Comparison of ENCODE assay signal across 10 mouse cellular contexts in the genomic region with DNA sequence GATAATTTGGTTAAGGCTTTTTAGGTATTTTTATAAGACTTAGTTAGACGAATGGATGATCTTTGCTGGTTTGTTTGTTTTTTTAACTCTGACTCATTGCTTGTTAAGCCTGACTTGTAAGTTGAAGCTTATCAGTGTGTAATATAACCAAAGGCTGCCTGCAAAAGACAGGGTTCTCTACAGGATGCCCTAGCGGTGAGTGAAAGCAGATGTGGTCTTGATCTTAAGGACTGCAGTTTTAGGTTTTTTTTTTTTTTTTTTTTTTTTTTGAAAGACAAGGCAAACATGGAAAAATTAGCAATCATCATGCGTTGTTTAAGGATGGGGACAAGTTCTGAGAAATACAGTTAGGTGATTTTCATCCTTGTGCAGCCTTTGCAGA. TPM values are rescaled to one million over a fixed set of nuclear protein-coding genes. Genes with fewer than 3 reads are reported as not detected.
DNase-seq lines count a peak whose midpoint lies in the region; ATAC-seq and TF ChIP-seq lines count a peak whose summit lies in the region.
"Had no signal": no experiment of that assay in that cellular context is flagged by ENCODE, and none has a peak within 500 bp of the region (broad histone marks: within the 10 kb centered on the region; RNA-seq: fewer than 3 reads in every experiment).

No protein-coding gene starts in this region.

- H3K27me3 ChIP-seq in kidney, embryonic 15.5 days: no peaks in the 10 kb centered on the region
- no peaks in the 10 kb centered on the region for H3K27me3 ChIP-seq in embryonic facial prominence, embryonic 10.5 days (replicated peaks; ENCODE audit: low read depth, poor library complexity, severe bottlenecking)
- no peaks in the 10 kb centered on the region for H3K27me3 ChIP-seq in midbrain, embryonic 14.5 days (ENCODE audit: control insufficient read depth, insufficient read depth, low read length)

- no peak for ATAC-seq in kidney, embryonic 15.5 days (replicated peaks; ENCODE audit: low FRiP score)
- ATAC-seq in midbrain, embryonic 14.5 days (ENCODE audit: low FRiP score, low TSS enrichment): no peak

- WGBS in kidney, embryonic 15.5 days: 47% methylated on average over 3 of the region's 3 CpGs
- WGBS in embryonic facial prominence, embryonic 10.5 days: 39% methylated on average over 3 of the region's 3 CpGs
- 81% methylated on average over 3 of the region's 3 CpGs for WGBS in midbrain, embryonic 14.5 days

- peak overlapping the region; percentile 68 for H3K4me2 ChIP-seq in kidney, embryonic 15.5 days
- H3K4me2 ChIP-seq in midbrain, embryonic 14.5 days (ENCODE audit: low read length): peak overlapping the region; percentile 79

- H3K27ac ChIP-seq in kidney, embryonic 15.5 days: no peak overlapping the region
- no peak overlapping the region for H3K27ac ChIP-seq in ES-E14 (ENCODE audit: insufficient read depth, low read depth, low read length, poor library complexity, severe bottlenecking)
- H3K27ac ChIP-seq in embryonic facial prominence, embryonic 10.5 days (replicated peaks): no peak overlapping the region
- no peak overlapping the region for H3K27ac ChIP-seq in midbrain, embryonic 14.5 days (replicated peaks; ENCODE audit: low read depth, low read length)

- no peak for DNase-seq in kidney, adult 18-20 months
- no peak for DNase-seq in ES-E14 (ENCODE audit: low read depth, low spot score)
- peak; percentile 23 for DNase-seq in embryonic facial prominence, embryonic 10.5 days (ENCODE audit: low spot score)
- no peak for DNase-seq in midbrain, embryonic 14.5 days
- no peak for DNase-seq in adrenal gland, postnatal 4 days (ENCODE audit: low spot score in 2 of 2)
- no peak for DNase-seq in left cerebral cortex, adult 9 months (ENCODE audit: low spot score in 2 of 2)
- no peak for DNase-seq in gastrocnemius, postnatal 10 days
- DNase-seq: adrenal gland, postnatal 14 days; layer of hippocampus, postnatal 36 days had no signal

- in situ Hi-C loops in ES-E14 (cut with MboI; ENCODE audit: low sequenced_read_pairs in 2 of 2, unreplicated experiment in 2 of 2): no loop called here

- no peaks in the 10 kb centered on the region for H3K9me3 ChIP-seq in kidney, embryonic 15.5 days (replicated peaks)
- H3K9me3 ChIP-seq in ES-E14 (ENCODE audit: control insufficient read depth, insufficient read depth, low read depth, low read length): no peaks in the 10 kb centered on the region
- H3K9me3 ChIP-seq in embryonic facial prominence, embryonic 10.5 days: no peaks in the 10 kb centered on the region
- no peaks in the 10 kb centered on the region for H3K9me3 ChIP-seq in midbrain, embryonic 14.5 days (ENCODE audit: control insufficient read depth, low read length)

- H3K4me3 ChIP-seq in kidney, embryonic 15.5 days (replicated peaks): no peak overlapping the region
- no peak overlapping the region for H3K4me3 ChIP-seq in ES-E14 (ENCODE audit: insufficient read depth in 1 of 2, low read depth in 1 of 2, low read length in 2 of 2, poor library complexity in 1 of 2, severe bottlenecking in 1 of 2)
- H3K4me3 ChIP-seq in embryonic facial prominence, embryonic 10.5 days: peak overlapping the region; percentile 89; the same call in 1 of the 2 replicates
- no peak overlapping the region for H3K4me3 ChIP-seq in midbrain, embryonic 14.5 days (replicated peaks; ENCODE audit: low read depth, low read length)

- H3K36me3 ChIP-seq in kidney, embryonic 15.5 days: peaks cover 4% of the 10 kb centered on the region; the same call in 1 of the 2 replicates
- H3K36me3 ChIP-seq in ES-E14 (ENCODE audit: control insufficient read depth, insufficient read depth, low read length, poor library complexity, severe bottlenecking): no peaks in the 10 kb centered on the region; the same call in 1 of the 2 replicates
- peaks cover 15% of the 10 kb centered on the region for H3K36me3 ChIP-seq in embryonic facial prominence, embryonic 10.5 days (replicated peaks)
- 0 out of 2 replicates have a peak, but pooled peaks cover 4% of the 10 kb centered on the region for H3K36me3 ChIP-seq in midbrain, embryonic 14.5 days (ENCODE audit: control insufficient read depth, insufficient read depth, low read length)

- peaks cover 28% of the 10 kb centered on the region for H3K4me1 ChIP-seq in kidney, embryonic 15.5 days
- peaks cover 2 to 9% of the 10 kb centered on the region in 2 experiments for H3K4me1 ChIP-seq in ES-E14 (ENCODE audit: control insufficient read depth in 2 of 2, insufficient read depth in 2 of 2, low read length in 2 of 2, poor library complexity in 1 of 2)
- peaks cover 39% of the 10 kb centered on the region for H3K4me1 ChIP-seq in embryonic facial prominence, embryonic 10.5 days
- peaks cover 31% of the 10 kb centered on the region for H3K4me1 ChIP-seq in midbrain, embryonic 14.5 days (ENCODE audit: control insufficient read depth, insufficient read depth, low read length)

- H3K9ac ChIP-seq in kidney, embryonic 15.5 days: no peak overlapping the region
- no peak overlapping the region for H3K9ac ChIP-seq in ES-E14 (ENCODE audit: insufficient read depth, low read depth, low read length, poor library complexity, severe bottlenecking)
- H3K9ac ChIP-seq in midbrain, embryonic 14.5 days (replicated peaks; ENCODE audit: low read length): no peak overlapping the region

TF ChIP-seq in ES-E14, 5 proteins besides CTCF, POLR2A, EP300 and RAD21:
- TF ChIP-seq HCFC1 (IDR thresholded peaks at IDR 0.05; ENCODE audit: borderline replicate concordance, insufficient read depth, low read length) (no peak), ZC3H11A (IDR thresholded peaks at IDR 0.05; ENCODE audit: borderline replicate concordance, low read depth, low read length) (no peak), ZNF384 (IDR thresholded peaks at IDR 0.05; ENCODE audit: low read depth, low read length) (peak; percentile 73), CHD2 (IDR thresholded peaks at IDR 0.05; ENCODE audit: low read depth, low read length) (no peak), MAFK (IDR thresholded peaks at IDR 0.05; ENCODE audit: insufficient read depth, low read depth, low read length) (no peak)

RNA-seq across cellular contexts. Expression of gene Rnf115, which starts 1.9 kb away (rescaled TPM):
- 56.6 and 57.2 TPM in 2 replicates for polyA plus RNA-seq in kidney, embryonic 15.5 days (2015; fragmentation: Nextera tagmentation; extraction: Ambion mirVana)
- 16.9 and 22.1 TPM in 2 replicates for total RNA-seq in ES-E14 (2012; rRNA removed)
- 66.8 and 69.7 TPM in 2 replicates for polyA plus RNA-seq in embryonic facial prominence, embryonic 10.5 days (2016; fragmentation: Nextera tagmentation; extraction: Ambion mirVana)
- polyA plus RNA-seq in midbrain, embryonic 14.5 days (2014; fragmentation: Nextera tagmentation; extraction: Ambion mirVana): 69.6 and 83.8 TPM in 2 replicates
- 10 to 100 TPM; 37.0 to 39.7 TPM for total RNA-seq in adrenal gland, postnatal 4 days (2021)
- 10 to 100 TPM; 49.0 to 58.9 TPM for total RNA-seq in gastrocnemius, postnatal 10 days (2021)

RNA-seq across cellular contexts. Expression of gene Polr3c, which starts 2.0 kb away (rescaled TPM):
- 41.0 and 41.5 TPM in 2 replicates for polyA plus RNA-seq in kidney, embryonic 15.5 days (2015; fragmentation: Nextera tagmentation; extraction: Ambion mirVana)
- total RNA-seq in ES-E14 (2012; rRNA removed): 21.0 and 22.2 TPM in 2 replicates
- polyA plus RNA-seq in embryonic facial prominence, embryonic 10.5 days (2016; fragmentation: Nextera tagmentation; extraction: Ambion mirVana): 44.1 and 47.6 TPM in 2 replicates
- polyA plus RNA-seq in midbrain, embryonic 14.5 days (2014; fragmentation: Nextera tagmentation; extraction: Ambion mirVana): 27.9 and 28.7 TPM in 2 replicates
- 10 to 100 TPM; 39.5 to 43.4 TPM for total RNA-seq in adrenal gland, postnatal 4 days (2021)
- total RNA-seq in gastrocnemius, postnatal 10 days (2021): 10 to 100 TPM; 18.4 to 19.9 TPM

RNA-seq across cellular contexts. Expression of gene Nudt17, which starts 21.0 kb away (rescaled TPM):
- 10.0 and 10.5 TPM in 2 replicates for polyA plus RNA-seq in kidney, embryonic 15.5 days (2015; fragmentation: Nextera tagmentation; extraction: Ambion mirVana)
- total RNA-seq in ES-E14 (2012; rRNA removed): 7.4 and 13.5 TPM in 2 replicates
- 12.9 and 13.0 TPM in 2 replicates for polyA plus RNA-seq in embryonic facial prominence, embryonic 10.5 days (2016; fragmentation: Nextera tagmentation; extraction: Ambion mirVana)
- 14.1 and 14.3 TPM in 2 replicates for polyA plus RNA-seq in midbrain, embryonic 14.5 days (2014; fragmentation: Nextera tagmentation; extraction: Ambion mirVana)
- 1 to 10 TPM; 2.7 to 3.6 TPM for total RNA-seq in adrenal gland, postnatal 4 days (2021)
- total RNA-seq in gastrocnemius, postnatal 10 days (2021): 1 to 10 TPM in 1 of 2 experiments, under 1 TPM in 1; 0.92 to 1.5 TPM

RNA-seq across cellular contexts. Expression of gene Pias3, which starts 33.2 kb away (rescaled TPM):
- polyA plus RNA-seq in kidney, embryonic 15.5 days (2015; fragmentation: Nextera tagmentation; extraction: Ambion mirVana): 61.9 and 73.0 TPM in 2 replicates
- 14.6 and 27.9 TPM in 2 replicates for total RNA-seq in ES-E14 (2012; rRNA removed)
- 45.2 and 53.4 TPM in 2 replicates for polyA plus RNA-seq in embryonic facial prominence, embryonic 10.5 days (2016; fragmentation: Nextera tagmentation; extraction: Ambion mirVana)
- 25.5 and 26.3 TPM in 2 replicates for polyA plus RNA-seq in midbrain, embryonic 14.5 days (2014; fragmentation: Nextera tagmentation; extraction: Ambion mirVana)
- 10 to 100 TPM; 50.1 to 55.1 TPM for total RNA-seq in adrenal gland, postnatal 4 days (2021)
- total RNA-seq in gastrocnemius, postnatal 10 days (2021): 10 to 100 TPM; 18.0 to 29.1 TPM

RNA-seq across cellular contexts. Expression of gene Ankrd35, which starts 59.5 kb away (rescaled TPM):
- polyA plus RNA-seq in kidney, embryonic 15.5 days (2015; fragmentation: Nextera tagmentation; extraction: Ambion mirVana): 0.86 and 1.1 TPM in 2 replicates
- total RNA-seq in ES-E14 (2012; rRNA removed): 3.7 and 5.7 TPM in 2 replicates
- 0.11 and 0.14 TPM in 2 replicates for polyA plus RNA-seq in embryonic facial prominence, embryonic 10.5 days (2016; fragmentation: Nextera tagmentation; extraction: Ambion mirVana)
- polyA plus RNA-seq in midbrain, embryonic 14.5 days (2014; fragmentation: Nextera tagmentation; extraction: Ambion mirVana): 0.57 and 0.84 TPM in 2 replicates
- 1 to 10 TPM; 2.7 to 3.3 TPM for total RNA-seq in adrenal gland, postnatal 4 days (2021)
- 1 to 10 TPM; 1.4 to 1.6 TPM for total RNA-seq in gastrocnemius, postnatal 10 days (2021)
